Mouse (Mus musculus): ENCODE data around the gene Ift80.

- TF ChIP-seq POLR2A (IDR thresholded peaks at IDR 0.05; ENCODE audit: control insufficient read depth in 1 of 2, insufficient read depth in 1 of 2, low read depth in 1 of 2, low read length in 2 of 2, poor library complexity in 1 of 2) = no peak
- TF ChIP-seq BHLHE40 (IDR thresholded peaks at IDR 0.05; ENCODE audit: borderline replicate concordance, low read depth, low read length) = no peak
- no peak for TF ChIP-seq EP300 (IDR thresholded peaks at IDR 0.05; ENCODE audit: low read depth in 1 of 2, low read length in 2 of 2)
- no peak for TF ChIP-seq TBP (IDR thresholded peaks at IDR 0.05; ENCODE audit: low read depth, low read length)
- no peak for TF ChIP-seq MYB (IDR thresholded peaks at IDR 0.05; ENCODE audit: low read depth, low read length)
- TF ChIP-seq MEF2A (IDR thresholded peaks at IDR 0.05; ENCODE audit: extremely low read depth, insufficient replicate concordance, low read depth, low read length, poor library complexity, severe bottlenecking) = no peak
- TF ChIP-seq SMC3 (IDR thresholded peaks at IDR 0.05; ENCODE audit: low read depth, low read length) = no peak
- TF ChIP-seq CTCF (IDR thresholded peaks at IDR 0.05 in 2 of 3, conservative IDR thresholded peaks at IDR 0.05 in 1 of 3; ENCODE audit: control insufficient read depth in 1 of 3, insufficient read depth in 1 of 3, low read depth in 2 of 3, low read length in 3 of 3, poor library complexity in 1 of 3, severe bottlenecking in 1 of 3) = no peak
- TF ChIP-seq POLR2AphosphoS2 (IDR thresholded peaks at IDR 0.05; ENCODE audit: low read length) = no peak
- TF ChIP-seq E2F4 (IDR thresholded peaks at IDR 0.05; ENCODE audit: borderline replicate concordance, low read depth, low read length) = no peak
- TF ChIP-seq HCFC1 (IDR thresholded peaks at IDR 0.05; ENCODE audit: low read depth, low read length) = no peak
- TF ChIP-seq MAFK (IDR thresholded peaks at IDR 0.05; ENCODE audit: borderline replicate concordance, low read depth, low read length) = no peak
- TF ChIP-seq USF2 (IDR thresholded peaks at IDR 0.05; ENCODE audit: borderline replicate concordance in 1 of 2, insufficient read depth in 1 of 2, low read depth in 1 of 2, low read length in 2 of 2) = no peak
- no peak for TF ChIP-seq GATA1 (IDR thresholded peaks at IDR 0.05; ENCODE audit: low read depth, low read length)
Observed at GRCm38 (mm10) chr3:69049011-69049410, 44.6 kb upstream of the Ift80 start.
